Mouse (Mus musculus): ENCODE results near the gene Rabepk. TPM values are rescaled to one million over a fixed set of nuclear protein-coding genes. Genes with fewer than 3 reads are reported as not detected.

Gene Rabepk
- polyA plus RNA-seq, 1 experiment, result 21.0 TPM

DNA sequence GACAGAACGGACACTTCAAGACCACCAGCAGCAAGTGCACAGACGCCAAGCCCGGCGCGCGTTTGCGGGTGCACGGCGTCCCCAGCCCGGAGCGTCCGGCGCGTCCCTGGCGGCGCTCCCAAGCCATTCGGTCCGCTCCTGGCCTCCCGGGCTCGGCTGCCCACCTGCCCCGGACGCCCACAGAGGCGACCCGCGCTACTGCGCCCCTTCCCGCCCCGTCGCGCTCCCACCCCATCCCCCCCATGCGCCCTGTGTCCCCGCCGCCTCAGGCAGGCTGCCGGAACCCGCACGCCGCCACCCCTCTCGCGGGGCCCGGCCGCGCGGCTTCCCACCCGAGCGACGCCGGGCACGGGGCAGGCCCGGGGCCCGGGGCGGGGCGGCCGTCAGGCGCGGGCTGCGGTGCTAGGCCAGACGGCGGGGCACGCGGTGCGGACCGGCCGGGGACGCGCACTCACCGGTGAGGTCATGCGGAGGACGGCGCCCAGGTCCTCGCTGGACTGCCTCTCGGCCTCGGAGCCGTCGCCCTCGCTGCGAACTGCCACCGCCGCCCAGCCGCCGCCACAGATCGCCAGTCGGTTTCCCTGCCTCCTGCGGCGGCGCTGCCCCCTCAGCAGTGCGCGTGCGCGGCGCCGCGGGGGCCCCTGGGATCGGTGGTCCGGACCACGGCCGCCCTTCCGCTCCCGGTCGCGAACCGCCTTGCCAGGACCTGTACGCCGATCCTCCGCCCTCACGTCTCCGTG, 45.7 kb downstream of the Rabepk start:
- peak; percentile 94 for DNase-seq (ENCODE audit: low read depth)
- TF ChIP-seq POLR2A (IDR thresholded peaks at IDR 0.05; ENCODE audit: borderline replicate concordance, extremely low read depth, insufficient read depth, insufficient read length, poor library complexity, severe bottlenecking) (peak; percentile 87), CTCF (IDR thresholded peaks at IDR 0.05; ENCODE audit: borderline replicate concordance, extremely low read depth, insufficient read depth, insufficient read length) (no peak)

DNA sequence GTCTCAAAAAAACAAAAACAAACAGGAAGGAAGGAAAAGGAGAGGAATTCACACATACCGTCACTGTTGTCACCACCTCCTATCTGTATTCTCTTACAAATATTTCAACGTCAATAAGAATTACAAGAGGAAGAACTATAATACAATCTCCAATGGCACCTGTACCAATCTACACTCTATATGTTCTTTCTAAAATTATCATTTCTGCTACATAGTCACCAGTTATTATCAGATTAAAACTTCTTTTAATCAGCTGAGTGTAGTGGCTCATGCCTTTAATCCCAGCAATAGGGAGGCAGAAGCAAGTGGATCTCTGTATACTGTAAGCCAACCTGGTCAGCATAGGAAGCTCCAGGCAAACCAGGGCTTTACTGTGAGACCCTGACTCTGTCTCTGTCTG, 49.5 kb downstream of the Rabepk start:
- TF ChIP-seq CTCF (IDR thresholded peaks at IDR 0.05; ENCODE audit: borderline replicate concordance, extremely low read depth, insufficient read depth, insufficient read length) (no peak), POLR2A (IDR thresholded peaks at IDR 0.05; ENCODE audit: borderline replicate concordance, extremely low read depth, insufficient read depth, insufficient read length, poor library complexity, severe bottlenecking) (no peak)
- DNase-seq (ENCODE audit: low read depth), result no peak

DNA sequence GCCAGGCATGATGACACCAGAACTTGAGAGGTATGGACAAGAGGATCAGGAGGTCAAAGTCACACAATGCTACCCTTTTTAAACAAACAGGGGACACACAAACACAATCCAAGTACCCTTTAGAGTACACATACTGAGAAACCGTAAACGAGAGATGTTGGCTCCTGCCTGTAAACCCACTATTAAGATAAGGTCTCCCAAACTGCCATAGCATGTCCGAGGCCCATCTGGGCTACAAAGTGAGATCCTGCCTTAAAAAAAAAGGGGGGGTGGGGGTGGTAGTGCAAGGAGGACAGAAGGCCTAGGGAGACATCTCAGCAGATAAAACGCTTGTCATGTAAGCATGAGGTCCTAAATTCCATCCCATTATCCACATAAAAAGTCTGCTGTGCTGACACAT, 51.2 kb downstream of the Rabepk start:
- DNase-seq (ENCODE audit: low read depth), result no peak
- no peak for TF ChIP-seq CTCF (IDR thresholded peaks at IDR 0.05; ENCODE audit: borderline replicate concordance, extremely low read depth, insufficient read depth, insufficient read length)
- no peak for TF ChIP-seq POLR2A (IDR thresholded peaks at IDR 0.05; ENCODE audit: borderline replicate concordance, extremely low read depth, insufficient read depth, insufficient read length, poor library complexity, severe bottlenecking)

DNA sequence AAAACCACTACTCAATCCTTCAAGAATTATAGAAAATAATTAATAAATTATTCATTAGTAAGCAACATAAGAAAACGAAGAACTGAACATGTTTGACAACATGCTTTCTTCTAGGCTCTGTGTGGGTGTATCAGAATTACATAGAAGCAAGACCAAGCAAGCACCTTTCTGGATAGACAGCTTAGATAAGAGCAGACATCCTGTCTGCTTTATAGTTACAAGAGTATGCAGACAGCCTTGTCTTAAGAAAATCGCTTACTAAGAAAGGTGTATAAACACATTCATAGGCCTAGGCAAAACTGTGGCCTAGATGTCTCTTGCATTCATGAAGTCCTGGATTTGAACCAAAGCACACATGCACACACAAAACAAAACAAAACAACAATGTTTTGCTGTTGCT, 54.0 kb downstream of the Rabepk start:
- TF ChIP-seq CTCF (IDR thresholded peaks at IDR 0.05; ENCODE audit: borderline replicate concordance, extremely low read depth, insufficient read depth, insufficient read length) (no peak), POLR2A (IDR thresholded peaks at IDR 0.05; ENCODE audit: borderline replicate concordance, extremely low read depth, insufficient read depth, insufficient read length, poor library complexity, severe bottlenecking) (no peak)
- DNase-seq (ENCODE audit: low read depth), result no peak

DNA sequence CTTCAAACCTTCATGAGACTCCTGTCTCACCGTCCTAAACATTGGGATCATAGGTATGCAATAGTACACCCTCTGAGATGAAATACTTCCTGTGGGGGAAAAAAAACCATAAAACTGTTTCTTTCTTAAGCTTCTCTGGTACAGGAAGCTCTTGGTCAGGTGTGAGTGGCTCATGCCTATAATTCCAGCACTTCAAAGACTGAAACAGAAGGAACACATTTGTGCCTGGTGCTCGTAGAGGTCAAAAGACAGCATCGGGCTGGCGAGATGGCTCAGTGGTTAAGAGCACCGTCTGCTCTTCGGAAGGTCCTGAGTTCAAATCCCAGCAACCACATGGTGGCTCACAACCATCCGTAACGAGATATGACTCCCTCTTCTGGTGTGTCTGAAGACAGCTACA, 55.2 kb downstream of the Rabepk start:
- TF ChIP-seq POLR2A (IDR thresholded peaks at IDR 0.05; ENCODE audit: borderline replicate concordance, extremely low read depth, insufficient read depth, insufficient read length, poor library complexity, severe bottlenecking) (no peak), CTCF (IDR thresholded peaks at IDR 0.05; ENCODE audit: borderline replicate concordance, extremely low read depth, insufficient read depth, insufficient read length) (no peak)
- no peak for DNase-seq (ENCODE audit: low read depth)

DNA sequence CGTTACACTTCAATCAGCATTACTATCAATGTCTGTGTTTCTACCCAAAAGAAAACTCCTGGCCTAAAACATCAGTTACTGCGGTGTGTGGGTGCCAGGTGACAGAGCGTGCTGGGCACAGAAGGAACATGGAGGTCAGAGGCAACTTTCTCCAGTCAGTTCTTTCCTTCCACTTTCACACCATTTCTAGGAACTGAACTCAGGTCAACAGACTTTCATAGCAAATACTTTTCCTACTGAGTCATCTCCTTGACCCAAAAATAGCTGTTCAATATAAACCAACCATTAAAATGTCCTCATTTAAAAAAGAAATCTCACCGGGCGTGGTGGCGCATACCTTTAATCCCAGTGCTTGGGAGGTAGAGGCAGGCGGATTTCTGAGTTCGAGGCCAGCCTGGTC, 57.0 kb downstream of the Rabepk start:
- DNase-seq (ENCODE audit: low read depth), result no peak
- TF ChIP-seq CTCF (IDR thresholded peaks at IDR 0.05; ENCODE audit: borderline replicate concordance, extremely low read depth, insufficient read depth, insufficient read length), result no peak
- no peak for TF ChIP-seq POLR2A (IDR thresholded peaks at IDR 0.05; ENCODE audit: borderline replicate concordance, extremely low read depth, insufficient read depth, insufficient read length, poor library complexity, severe bottlenecking)

DNA sequence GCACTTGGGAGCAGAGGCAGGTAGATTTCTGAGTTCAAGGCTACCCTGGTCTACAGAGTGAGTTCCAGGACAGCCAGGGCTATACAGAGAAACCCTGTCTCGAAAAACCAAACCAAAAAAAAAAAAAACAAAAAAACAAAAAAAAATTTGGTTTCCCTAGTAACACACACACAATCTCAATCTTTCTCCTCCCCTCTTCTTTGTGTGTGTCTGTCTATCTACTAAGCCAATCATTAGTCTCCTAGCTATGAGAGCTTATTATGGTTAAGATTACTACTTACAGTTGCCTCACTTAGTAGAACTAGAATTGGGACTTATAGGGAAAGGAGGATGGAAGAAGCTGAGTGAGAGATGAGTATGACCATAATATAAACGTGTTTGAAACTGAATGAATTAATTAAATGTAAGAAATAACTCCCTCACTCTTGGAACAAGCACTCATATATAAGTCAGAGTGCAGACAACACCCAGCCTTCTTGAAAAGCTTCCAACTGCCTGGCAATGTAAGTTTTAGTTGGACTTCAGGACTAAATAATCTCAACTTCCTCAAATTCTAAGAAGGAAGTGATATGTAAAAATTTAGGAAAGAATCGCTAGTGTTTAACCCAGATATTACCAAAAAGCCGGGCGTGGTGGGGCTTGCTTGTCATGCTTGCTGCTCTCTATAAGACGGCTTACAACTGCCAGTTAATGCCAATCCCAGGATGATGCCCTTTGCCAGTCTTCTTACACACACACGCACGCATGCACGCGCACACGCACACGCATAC, 58.1 kb downstream of the Rabepk start:
- no peak for TF ChIP-seq POLR2A (IDR thresholded peaks at IDR 0.05; ENCODE audit: borderline replicate concordance, extremely low read depth, insufficient read depth, insufficient read length, poor library complexity, severe bottlenecking)
- no peak for TF ChIP-seq CTCF (IDR thresholded peaks at IDR 0.05; ENCODE audit: borderline replicate concordance, extremely low read depth, insufficient read depth, insufficient read length)
- DNase-seq (ENCODE audit: low read depth), result no peak

DNA sequence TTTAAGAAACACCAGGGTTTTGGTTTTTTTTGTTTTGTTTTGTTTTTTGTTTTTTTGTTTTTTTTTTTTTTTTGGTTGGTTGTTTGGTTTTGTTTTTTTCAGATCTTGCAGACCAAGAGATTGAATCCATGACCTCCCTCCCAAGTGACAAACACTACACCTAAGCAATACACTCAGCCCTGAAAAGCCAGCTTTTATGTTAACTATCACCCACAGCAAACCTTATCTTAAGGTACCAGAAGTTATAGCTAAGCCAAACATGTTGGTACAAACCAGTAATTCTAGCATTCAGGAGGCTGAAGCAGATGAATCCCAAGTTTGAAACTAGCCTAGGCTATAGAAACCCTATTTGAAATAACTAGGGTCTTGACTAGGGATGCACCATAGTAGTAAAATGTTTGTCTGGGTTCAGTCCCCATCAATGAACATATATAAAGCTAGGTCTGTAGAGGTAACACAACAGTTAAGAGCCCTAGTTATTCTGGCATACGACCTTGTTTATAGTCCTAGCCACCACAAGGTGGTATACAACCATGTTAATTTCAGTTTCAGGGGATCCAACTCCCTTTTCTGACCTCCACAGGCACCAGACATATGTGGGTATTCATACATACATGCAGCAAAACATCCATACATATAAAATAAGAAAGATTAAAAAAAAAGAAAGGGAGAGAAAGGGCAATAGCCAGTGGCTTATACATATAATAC, 59.9 kb downstream of the Rabepk start:
- DNase-seq (ENCODE audit: low read depth), result no peak
- TF ChIP-seq CTCF (IDR thresholded peaks at IDR 0.05; ENCODE audit: borderline replicate concordance, extremely low read depth, insufficient read depth, insufficient read length) (no peak), POLR2A (IDR thresholded peaks at IDR 0.05; ENCODE audit: borderline replicate concordance, extremely low read depth, insufficient read depth, insufficient read length, poor library complexity, severe bottlenecking) (no peak)

DNA sequence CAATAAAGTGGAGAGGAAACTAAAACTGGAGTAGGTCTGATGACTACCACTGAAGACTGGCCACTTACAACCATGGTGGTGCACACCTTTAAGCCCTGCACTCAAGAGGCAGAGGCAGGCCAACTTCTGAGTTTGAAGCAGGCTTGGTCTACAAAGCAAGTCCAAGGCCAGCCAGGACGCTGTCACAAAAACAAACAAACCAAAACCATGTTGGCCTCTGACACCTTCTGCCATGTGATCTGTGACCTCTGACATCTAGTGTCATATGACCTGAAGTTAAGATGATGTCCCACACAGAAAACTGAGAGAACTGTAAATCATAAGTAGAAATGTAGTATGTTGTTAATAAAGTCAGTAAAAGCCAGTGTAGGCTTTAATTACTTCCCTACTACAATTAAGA, 61.8 kb downstream of the Rabepk start:
- TF ChIP-seq CTCF (IDR thresholded peaks at IDR 0.05; ENCODE audit: borderline replicate concordance, extremely low read depth, insufficient read depth, insufficient read length) (no peak), POLR2A (IDR thresholded peaks at IDR 0.05; ENCODE audit: borderline replicate concordance, extremely low read depth, insufficient read depth, insufficient read length, poor library complexity, severe bottlenecking) (no peak)
- DNase-seq (ENCODE audit: low read depth), result no peak

DNA sequence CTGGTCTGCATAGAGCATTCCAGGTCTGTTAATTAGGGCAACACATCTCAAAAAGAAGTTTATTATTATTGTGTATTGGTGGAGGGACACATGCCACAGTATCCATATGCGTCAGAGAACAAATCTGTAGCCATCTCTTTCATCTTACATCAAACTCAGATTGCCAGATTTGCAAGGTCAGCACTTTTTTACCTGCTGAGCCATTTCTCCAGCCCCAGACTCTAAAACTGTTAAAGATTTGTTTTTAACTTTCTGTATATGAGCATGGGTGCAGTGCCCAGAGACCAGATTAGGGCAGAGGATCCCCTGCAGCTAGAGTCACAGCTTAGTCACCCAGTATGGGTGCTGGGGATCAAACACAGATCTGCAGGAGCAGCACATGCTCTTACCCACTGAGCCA, 63.1 kb downstream of the Rabepk start:
- TF ChIP-seq CTCF (IDR thresholded peaks at IDR 0.05; ENCODE audit: borderline replicate concordance, extremely low read depth, insufficient read depth, insufficient read length), result no peak
- no peak for TF ChIP-seq POLR2A (IDR thresholded peaks at IDR 0.05; ENCODE audit: borderline replicate concordance, extremely low read depth, insufficient read depth, insufficient read length, poor library complexity, severe bottlenecking)
- DNase-seq (ENCODE audit: low read depth), result no peak

Other genes with a start within 250 kb of the Rabepk start
- 40.0 and 61.7 TPM in 2 replicates for gene Gapvd1, start 44.7 kb downstream of the Rabepk start, polyA plus RNA-seq (2012; rRNA removed)
- 361 and 367 TPM in 2 replicates for gene Hspa5, start 27.9 kb downstream of the Rabepk start, polyA plus RNA-seq (2012; rRNA removed)
- 60.9 and 67.3 TPM in 2 replicates for gene Fbxw2, start 26.4 kb upstream of the Rabepk start, polyA plus RNA-seq (2012; rRNA removed)
- 0.06 TPM in 1 of 2 replicates, not detected in the other for gene Gm34653, start 33.1 kb upstream of the Rabepk start, polyA plus RNA-seq (2012; rRNA removed)
- 0.14 and 0.16 TPM in 2 replicates for gene Cutal, start 74.5 kb upstream of the Rabepk start, polyA plus RNA-seq (2012; rRNA removed)
- 42.4 and 44.3 TPM in 2 replicates for gene Psmd5, start 75.1 kb upstream of the Rabepk start, polyA plus RNA-seq (2012; rRNA removed)
- gene Phf19, start 114.1 kb upstream of the Rabepk start, polyA plus RNA-seq (2012; rRNA removed), result 3.6 and 5.7 TPM in 2 replicates
- gene Traf1, start 161.9 kb upstream of the Rabepk start, polyA plus RNA-seq (2012; rRNA removed), result 1.4 and 2.4 TPM in 2 replicates